Mouse (Mus musculus): ENCODE results near the gene Kcnj4.

The Kcnj4 gene

DNA sequence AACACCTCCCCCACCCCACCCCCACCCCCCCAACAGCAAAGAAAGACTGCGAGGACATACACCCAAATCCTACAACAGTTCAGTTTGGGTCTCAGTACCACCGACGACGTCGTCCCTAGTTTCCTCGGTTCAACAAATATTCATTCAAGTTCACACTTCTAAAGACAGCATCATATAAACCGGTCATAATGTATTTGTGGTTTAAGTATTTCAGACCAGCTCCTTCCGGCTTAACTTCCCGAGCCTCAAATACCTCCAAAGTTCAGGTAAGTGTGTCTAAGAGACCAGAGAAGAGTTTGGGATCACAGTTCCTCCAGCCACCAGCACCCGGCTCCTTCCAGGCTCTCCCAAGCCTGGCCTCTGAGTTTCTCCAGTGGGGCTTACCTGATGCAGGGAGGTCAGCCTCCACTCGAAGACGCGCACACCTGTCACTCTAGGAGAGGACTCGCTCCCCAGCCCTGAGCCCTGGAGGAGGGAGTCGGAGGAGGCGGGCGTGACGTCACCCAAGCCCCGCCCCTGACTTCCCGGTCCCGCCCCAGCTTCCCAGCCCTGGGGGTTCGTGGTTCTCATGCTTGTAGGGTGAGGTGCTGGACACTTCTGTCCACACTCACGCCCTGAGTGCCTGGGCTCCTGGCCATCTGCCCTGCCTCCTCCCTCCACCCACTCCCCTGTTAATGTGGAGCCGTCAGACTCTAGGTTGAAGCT is 49.8 kb downstream of the Kcnj4 start, which contains the start of gene Csnk1e:
Gene Csnk1e (minus strand): TSS at position 461 of the 705 bp plus-strand sequence.
- DNase-seq (ENCODE audit: low spot score) = peak; percentile 30

DNA sequence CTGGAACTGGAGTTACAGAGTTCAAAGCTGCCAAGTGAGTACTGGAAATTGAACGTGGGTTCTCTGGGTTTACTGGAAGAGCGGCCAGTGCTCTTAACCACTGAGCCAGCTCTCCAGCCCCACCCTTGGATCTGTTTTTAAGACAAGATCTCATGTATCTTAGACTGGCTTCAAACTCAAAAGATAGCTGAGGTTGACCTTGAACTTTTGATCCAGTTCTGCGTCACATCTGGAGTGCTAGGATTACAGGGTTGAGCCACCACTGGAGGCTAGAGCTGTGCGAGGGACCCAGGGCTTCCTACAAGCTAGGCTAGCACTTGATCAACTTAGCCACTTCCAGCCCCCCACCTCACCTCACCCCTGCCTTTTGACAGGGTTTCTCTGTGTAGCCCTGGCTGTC is 51.2 kb downstream of the Kcnj4 start:
- no peak for DNase-seq (ENCODE audit: low spot score)

DNA sequence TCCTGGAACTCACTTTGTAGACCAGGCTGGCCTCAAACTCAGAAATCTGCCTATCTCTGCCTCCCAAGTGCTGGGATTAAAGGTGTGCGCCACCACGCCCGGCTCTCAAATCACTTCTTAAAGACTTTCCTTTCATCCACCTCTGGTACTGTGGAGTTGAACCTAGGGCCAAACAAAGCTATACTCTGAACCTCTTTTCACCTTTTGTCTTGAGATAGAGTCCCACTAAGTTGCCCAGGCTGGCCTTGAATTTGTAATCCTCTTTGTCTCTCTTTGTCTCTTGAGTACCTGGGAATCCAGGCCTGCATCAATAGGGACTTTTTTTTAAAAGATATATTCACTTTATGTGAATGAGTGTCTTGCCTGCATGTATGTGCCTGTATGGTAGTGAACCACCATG is 57.0 kb downstream of the Kcnj4 start:
- DNase-seq (ENCODE audit: low spot score) = no peak

DNA sequence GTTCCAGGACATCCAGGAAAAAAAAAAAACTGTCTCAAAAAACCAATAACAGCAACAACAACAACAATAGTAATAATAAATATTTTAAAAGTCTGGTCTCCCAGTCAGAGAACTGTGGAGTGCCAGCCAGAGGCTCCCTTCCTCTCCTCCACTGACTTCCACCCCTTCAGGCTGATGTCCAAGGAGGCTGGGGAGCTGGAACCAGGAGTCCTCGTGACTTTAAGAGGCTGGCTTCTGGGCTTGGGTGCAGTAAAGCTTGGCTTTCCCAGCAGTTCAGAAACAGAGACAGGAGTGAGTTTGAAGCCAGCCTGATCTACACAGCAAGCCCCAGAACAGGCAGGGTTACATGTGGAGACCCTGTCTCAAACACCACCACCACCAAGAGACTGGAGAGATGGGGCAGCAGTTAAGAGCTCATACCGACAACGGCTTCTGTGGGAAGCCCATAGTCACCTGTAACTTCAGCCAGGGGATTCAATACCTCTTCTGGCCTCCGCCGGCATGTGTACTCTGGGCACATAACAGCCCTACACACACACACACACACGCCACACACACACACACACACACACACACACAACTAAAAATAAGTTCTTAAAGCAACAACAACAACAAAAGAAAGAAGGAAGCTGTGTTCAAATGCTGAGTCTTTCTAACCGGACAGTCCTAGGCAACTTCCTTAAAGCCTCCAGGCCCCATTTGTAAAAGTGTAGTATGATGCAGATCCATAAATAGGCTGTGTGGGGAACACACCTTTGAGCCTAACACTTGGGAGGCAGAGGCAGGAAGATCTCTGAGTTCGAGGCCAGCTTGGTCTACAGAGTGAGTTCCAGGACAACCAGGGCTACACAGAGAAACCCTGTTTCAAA is 59.0 kb downstream of the Kcnj4 start:
- DNase-seq (ENCODE audit: low spot score) = peak; percentile 89

DNA sequence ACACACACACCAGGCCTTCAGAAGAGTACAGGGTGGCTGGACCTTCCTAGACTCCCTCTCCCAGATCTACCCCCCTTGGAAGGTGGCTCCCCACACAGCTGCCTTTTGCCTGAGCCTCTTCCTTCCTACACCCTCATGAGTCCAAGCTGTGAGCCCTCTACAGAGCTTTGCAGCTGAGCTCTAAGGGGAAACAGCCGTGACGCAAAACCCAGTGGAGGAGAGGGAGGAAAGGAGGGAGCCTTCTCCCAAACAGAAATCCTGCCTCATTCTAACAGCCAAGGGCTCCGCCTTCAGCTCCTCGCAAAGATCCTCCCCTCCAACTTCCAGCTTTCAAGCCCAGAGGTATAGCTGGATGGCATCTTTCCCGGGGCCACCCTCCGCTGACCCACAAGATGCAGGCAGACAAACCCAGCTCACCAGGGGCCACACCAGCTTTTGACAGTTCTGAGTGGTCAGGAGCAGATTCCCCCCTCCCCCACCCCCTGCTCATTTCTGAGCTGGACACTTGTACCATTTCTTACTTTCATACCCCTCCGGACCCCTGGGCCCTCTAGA is 61.1 kb downstream of the Kcnj4 start:
- DNase-seq (ENCODE audit: low spot score) = no peak

DNA sequence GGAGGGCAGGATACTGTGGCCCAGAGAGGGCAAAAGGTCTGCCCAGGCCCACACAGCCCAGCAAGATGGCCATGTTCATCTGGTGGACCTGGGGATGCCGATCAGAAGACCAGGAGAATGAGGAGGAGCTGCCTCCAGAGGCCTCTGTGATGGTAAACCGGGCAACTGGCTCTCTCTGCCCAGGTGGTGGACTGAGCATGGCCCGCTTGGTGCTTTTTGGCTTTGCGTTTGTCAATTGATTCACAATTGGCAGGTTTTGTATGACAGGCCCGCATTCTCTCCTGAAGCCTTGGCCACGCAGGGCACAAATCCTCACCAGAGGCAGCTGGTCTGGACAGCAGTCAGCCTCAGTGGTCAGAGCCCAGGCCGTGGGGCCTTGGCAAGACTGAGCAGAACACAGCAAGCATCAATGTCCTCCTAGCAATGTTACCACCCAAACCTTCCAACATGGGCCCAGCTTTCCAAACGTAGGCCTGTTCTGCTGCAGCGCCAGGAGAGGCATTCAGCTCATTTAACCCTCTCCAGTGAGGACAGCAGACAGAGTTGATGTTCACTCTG is 62.0 kb downstream of the Kcnj4 start:
- DNase-seq (ENCODE audit: low spot score) = no peak

DNA sequence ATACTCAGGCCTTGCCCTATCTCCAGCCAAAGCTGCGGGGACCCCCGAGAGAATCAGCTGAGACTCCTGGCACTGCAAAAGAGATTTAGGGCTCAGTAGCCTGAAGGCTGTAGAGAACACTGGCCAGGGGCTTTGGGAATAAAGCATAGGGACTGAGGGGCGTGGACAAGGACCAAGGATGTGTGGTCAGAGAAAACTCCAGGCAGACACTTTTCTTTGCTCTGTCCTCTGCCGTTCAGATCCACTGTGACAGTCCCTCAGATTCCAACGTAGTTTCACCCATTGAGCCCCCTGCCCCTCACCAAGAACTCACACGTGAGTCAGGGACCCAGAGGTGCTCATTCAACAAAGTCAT is 62.8 kb downstream of the Kcnj4 start:
- DNase-seq (ENCODE audit: low spot score) = no peak

DNA sequence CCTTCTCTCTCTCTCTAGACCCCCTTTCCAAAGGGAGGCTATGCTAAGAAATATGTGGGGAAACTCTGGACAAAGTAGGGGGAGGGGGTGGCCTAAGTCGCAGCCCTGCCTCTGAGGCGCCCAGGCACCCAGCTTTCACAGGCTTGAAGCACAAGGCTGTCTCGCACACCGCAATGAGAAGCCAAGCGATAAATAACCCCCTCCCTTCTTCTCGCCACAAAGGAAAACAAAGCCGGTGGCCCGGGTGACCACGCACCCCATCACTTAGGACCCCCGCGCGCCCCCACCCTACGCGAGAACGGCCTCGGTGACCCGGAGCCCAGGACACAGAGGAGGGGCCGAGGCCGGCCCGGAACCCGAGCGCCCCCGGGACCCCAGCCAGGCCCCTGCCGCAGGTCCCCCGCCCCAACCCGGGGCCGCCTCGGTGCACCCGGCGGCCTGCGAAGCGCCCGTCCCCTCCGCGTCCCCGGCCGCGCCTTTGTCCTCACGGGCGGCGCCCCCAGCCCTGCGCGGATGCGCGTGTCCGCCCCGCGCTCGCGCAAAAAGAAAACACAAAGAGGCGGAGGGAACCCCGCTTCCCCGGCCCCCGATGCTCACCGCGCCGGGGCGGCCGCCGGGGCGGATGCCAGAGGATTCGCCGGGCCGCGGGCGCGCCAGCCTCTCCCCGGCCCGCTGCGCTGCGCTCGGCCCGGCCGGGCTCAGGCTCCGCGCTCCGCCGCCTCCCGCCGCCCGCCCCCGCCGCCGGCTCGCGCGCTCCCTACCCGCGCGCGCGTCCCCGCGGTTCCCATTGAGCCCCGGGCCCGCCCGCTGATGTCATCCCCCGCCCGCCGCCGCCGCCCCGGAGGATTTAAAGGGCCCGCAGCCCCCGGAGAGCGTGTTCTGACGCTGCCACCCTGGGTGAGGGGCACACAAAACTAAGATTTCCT is 63.4 kb downstream of the Kcnj4 start:
- peak; percentile 65 for DNase-seq (ENCODE audit: low spot score)

DNA sequence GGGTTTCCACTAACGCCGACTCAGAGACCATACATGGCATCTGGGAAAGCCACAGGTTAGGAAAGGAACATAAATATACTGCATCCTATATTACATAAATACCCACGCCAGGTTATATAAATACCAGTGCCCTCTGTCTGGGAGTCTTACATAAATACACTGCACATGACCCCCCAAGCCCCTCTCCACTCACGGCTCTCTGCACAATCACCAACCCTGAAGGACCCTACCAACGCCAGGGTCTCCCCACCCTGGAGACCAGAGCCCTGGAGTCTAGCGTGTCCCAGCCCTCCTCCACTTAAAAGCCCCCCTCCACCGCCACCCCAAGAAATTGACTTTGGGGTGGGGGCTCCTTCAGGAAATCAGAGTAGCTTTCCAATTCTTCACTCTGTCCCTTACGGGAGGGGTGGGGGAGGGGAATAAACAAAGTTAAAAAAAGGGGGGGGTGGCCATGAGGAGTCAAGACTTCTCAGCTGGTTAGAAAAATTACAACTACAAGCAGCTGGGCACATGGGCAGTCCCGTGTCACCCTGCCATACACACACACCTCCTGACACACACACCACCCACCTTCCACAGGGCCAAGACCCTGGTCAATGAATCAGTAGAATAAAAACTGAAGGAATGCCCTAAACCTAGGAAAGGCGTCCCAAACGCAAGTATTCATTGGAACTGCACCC is 64.2 kb downstream of the Kcnj4 start:
- peak; percentile 40 for DNase-seq (ENCODE audit: low spot score)

DNA sequence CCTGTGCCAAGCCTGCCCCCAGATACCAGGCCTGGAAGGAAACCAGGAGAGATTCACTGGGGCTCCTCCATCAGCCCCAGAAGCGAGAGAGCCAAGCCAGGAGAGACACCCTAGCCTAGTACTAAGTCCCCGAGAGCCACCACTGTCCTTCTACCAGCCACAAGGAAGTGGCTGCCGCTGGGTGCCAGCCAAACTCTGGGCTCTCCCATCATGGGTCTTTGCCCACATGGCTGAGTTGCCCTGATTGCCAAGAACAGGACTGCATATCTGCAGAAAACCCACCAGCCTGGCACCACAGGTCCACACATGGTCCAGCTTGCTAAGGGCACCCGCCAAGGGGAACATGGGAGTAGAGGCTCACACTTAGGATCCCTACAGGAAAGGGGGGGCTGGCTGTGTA is 64.8 kb downstream of the Kcnj4 start:
- peak; percentile 36 for DNase-seq (ENCODE audit: low spot score)

DNA sequence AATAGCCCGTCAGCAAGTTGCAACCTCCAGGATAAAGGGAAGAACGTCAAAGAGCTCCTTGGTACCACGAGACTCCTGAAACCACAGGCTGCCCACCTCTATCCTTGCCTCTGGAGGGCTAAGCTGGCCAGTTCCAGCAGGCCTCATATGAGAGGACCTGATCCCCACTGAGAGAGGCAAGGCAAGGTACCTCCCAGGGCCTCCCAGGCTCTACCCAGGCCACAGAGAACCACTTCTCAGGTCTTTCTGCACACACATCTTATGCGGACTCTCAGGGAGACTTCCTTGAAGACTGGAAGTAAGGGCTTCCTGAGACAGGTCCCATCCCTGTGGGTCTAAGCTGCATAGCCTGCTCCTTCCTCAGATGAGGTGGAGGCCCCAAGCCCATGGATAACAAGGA is 65.7 kb downstream of the Kcnj4 start:
- DNase-seq (ENCODE audit: low spot score) = no peak

DNA sequence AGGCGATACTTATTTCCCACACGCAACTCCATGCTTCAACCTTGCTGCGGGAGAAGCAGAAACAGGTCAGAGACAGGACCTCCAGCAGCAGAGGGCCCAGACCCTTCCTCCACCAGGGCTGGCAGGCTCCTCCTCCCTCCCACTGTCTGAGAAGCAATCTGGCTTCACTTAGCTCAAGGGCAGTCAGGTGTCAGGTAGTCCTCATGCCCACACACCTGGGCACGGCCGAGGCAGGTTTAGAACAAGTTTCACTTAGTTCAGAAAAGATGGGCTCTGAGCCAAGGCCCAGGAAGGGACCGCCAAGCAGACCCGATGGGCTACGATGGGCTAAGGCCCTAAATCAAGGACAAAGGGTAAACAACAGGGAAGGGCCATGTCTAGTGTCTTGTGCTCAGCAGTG is 66.2 kb downstream of the Kcnj4 start:
- DNase-seq (ENCODE audit: low spot score) = no peak

DNA sequence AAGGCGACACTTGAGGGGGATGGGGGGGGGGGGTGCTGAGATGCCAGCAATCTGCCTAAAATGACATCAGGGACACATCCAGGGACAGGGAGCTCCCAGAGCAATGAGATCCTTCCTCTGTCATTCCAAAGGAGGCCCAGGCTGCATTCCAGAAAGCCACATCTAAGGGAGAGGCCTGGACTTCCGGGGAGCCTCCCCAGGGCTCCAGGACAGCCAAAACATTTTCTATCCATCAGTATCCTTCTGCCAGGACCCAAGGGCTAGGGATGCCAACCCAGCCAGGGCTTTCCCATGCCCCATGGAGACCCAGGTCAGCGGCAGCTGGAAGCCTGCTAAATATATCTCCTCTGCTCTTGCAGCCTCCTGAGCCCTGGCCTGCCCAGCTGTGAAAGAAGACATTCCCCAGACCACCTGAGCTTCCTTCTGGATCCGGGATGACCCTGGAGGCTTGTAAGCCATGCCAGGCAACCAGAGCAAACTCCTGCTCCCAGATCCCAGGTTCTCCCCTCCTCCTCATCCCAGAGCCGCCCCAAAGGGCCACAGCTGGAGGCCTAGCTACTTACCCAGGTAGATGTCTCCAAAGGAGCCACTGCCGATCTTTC is 66.7 kb downstream of the Kcnj4 start:
- no peak for DNase-seq (ENCODE audit: low spot score)

DNA sequence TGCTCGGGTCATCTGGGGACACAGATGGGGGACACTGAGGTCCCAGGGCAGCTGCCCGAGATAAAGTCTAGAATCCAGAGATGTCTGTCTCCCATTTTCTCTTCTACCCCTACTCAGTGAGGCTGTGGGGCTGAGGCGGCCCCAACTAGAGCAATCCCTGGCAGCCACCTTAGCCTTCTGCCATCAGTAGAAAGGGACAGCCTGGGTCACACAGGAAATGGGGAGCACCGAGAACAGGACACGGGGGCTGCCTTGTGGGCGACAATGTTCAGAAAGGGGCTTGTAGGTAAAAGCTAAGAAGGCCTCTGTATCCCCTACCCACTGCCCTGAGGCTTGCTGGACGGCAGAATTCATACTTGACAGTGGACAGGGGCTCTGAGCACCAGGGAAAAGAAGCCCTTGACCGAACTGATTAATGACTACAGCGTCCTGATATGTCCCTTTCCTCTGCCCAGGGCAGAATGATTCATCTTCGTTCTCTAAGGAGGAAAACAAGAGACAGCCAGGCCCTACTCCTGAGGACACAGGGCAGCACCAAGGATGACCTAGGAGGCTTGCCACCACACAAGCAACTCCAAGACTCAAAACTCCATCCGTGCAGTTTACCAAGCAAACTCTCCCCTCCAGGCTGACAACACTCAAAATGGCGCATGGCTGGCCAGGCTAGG is 67.4 kb downstream of the Kcnj4 start:
- DNase-seq (ENCODE audit: low spot score) = no peak

DNA sequence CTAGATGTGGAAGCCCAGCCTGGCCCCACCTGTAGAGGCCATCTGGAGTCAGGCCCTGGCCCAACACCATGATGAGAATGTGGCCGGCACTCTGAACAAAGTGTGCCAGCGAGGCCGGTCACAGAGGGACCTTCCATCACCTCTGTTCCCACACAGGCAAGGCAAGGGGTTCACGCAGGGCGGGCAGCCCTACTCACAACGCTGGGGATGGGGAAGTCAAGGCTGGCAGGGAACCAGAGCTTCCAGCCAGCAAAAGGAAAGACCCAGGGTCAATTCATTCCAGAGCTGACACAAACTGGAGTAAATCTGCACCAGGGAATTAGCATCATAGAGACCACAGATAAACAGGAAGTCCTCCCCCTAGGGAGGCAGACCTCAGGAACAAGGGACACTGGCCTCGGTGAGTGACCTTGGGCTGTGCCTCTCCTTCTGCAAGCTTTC is 68.5 kb downstream of the Kcnj4 start:
- DNase-seq (ENCODE audit: low spot score) = no peak

DNA sequence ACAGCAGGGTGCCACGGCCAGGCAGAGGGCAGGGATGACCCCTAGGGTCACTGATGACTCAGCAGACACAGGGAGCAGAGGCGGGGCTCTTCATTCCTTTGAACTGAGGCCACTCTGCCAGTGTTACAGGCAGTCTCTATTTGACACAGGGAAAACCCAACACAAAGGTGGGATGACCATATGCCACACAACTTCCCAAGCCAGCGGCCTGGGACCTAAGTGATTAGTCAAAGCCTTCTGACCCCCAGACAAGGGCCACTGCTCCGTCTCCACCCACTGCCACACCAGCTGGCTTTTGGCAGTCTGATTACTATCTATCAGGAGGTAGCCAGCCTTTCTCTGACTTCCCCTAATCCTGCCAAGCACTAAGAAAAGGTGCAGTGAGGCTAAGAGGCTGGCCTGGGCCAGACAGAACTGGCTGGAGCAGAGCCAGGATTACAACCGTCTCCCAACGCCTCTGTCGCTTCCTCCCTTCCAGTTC is 69.8 kb downstream of the Kcnj4 start:
- no peak for DNase-seq (ENCODE audit: low spot score)
